Mouse (Mus musculus) spleen, adult 2 months (tissue): ENCODE data around the gene Tmem127. TPM values are rescaled to one million over a fixed set of nuclear protein-coding genes. Genes with fewer than 3 reads are reported as not detected.
A peak's percentile ranks its signal among the peaks of the same experiment; 100 is the strongest.
"Not testable (repeated sequence)": the region's sequence is repeated elsewhere in the genome, so short reads cannot be mapped to it uniquely, and the experiment has no call there.

Experiments used
- DNase-seq, 2 experiments: peaks; one replicate each; pipeline versions ENCODE4 v3.0.0 to v3.0.0-alpha.2; 2012 to 2021; ENCODE audit warnings: low spot score in 2 of 2, low read depth in 1 of 2
- H3K27ac ChIP-seq: fragments of 200-500 bp; 2 replicates; pipeline ENCODE4 v1.5.1; 2012; ENCODE audit warnings: low read length, inconsistent platforms; ENCODE audit not compliant: insufficient read depth
- H3K27me3 ChIP-seq: fragments of 200-500 bp; 2 replicates; pipeline ENCODE4 v1.6.1; 2012; ENCODE audit warnings: mild to moderate bottlenecking, moderate library complexity, low read length, inconsistent platforms; ENCODE audit not compliant: control insufficient read depth, insufficient read depth
- H3K36me3 ChIP-seq: fragments of 200-500 bp; 2 replicates; pipeline ENCODE4 v1.6.1; 2012; ENCODE audit warnings: mild to moderate bottlenecking, low read length, inconsistent platforms; ENCODE audit not compliant: control insufficient read depth, insufficient read depth
- H3K4me1 ChIP-seq: fragments of 200-500 bp; 2 replicates; pipeline ENCODE4 v1.6.1; 2011; ENCODE audit warnings: inconsistent platforms; ENCODE audit not compliant: control insufficient read depth, insufficient read depth, insufficient read length
- H3K4me3 ChIP-seq: fragments of 200-500 bp; 2 replicates; pipeline ENCODE4 v1.5.1; 2011; ENCODE audit warnings: mild to moderate bottlenecking, inconsistent platforms; ENCODE audit not compliant: insufficient read depth, insufficient read length; ENCODE audit errors: extremely low read depth
- CTCF ChIP-seq: fragments of 200-500 bp; IDR thresholded peaks from 2 replicates; pipeline ENCODE4 v1.5.1; 2011; ENCODE audit warnings: mild to moderate bottlenecking, inconsistent platforms; ENCODE audit not compliant: insufficient read depth, insufficient read length, insufficient replicate concordance; ENCODE audit errors: extremely low read depth
- POLR2A ChIP-seq: fragments of 200-500 bp; IDR thresholded peaks from 2 replicates; pipeline ENCODE4 v1.6.1; 2011; ENCODE audit warnings: low read depth, low read length, inconsistent platforms
- WGBS: fragments of 180-500 bp; shearing (Covaris S2); methylation state at CpG from one replicate; pipeline ENCODE4 v1.1.7; 2018; 5-methylcytosine and 5-hydroxymethylcytosine counted together
- polyA plus RNA-seq: library from polyadenylated mRNA; depleted of rRNA; stranded (reverse); fragments of >200 nt; gene quantifications from 2 replicates; pipeline ENCODE4 v1.2.3, GENCODE M21; 2012

Gene Tmem127
- polyA plus RNA-seq, 1 experiment = 59.9 TPM

DNA sequence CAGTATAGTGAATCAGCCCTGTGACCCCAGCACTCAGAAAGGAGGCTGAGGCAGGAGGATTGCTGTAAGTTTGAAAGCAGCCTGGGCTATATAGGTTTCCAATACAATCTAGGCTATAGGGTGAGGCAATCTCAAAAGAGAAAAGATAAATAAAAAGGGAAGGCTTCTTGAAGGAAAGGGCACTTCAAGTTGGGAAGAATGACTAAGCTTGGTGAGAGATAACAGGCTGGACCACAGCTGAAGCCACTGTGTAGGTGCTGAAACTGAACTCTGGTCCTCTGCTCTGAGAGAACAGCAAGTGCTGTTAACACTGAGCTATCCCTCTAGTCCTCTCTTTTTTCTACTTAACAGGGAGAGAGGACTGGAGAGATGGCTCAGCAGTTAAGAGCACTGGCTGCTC lies 14.8 kb downstream of the Tmem127 start:
- TF ChIP-seq POLR2A (no peak), CTCF (no peak)
- no peak overlapping the region for H3K4me3 ChIP-seq
- H3K36me3 ChIP-seq = peaks cover 16% of the 10 kb centered on the region
- H3K4me1 ChIP-seq = no peaks in the 10 kb centered on the region
- no peak for DNase-seq
- no peak overlapping the region for H3K27ac ChIP-seq
- no peaks in the 10 kb centered on the region for H3K27me3 ChIP-seq

DNA sequence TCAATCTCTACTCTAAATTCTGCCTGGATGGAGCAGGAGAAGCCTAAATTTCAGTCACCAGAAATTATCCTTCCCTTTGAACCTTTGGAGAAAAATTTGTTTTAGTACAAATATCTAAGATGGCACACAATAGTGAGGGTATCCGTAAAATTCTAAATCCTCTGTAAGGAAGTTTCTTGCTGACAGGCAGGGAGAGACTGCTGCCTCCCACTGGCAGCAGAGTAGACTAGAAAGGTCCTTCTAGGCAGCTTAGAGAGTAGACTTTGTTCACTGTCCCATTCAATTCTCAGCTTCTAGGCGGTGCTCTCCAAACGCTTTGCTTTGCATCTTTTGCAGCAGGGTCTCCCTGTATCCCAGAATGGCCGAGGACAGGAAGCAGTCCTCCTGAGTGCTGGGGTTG lies 20.1 kb downstream of the Tmem127 start:
- peaks cover 4% of the 10 kb centered on the region; the same call in 1 of the 2 replicates for H3K4me1 ChIP-seq
- DNase-seq = no peak
- H3K27ac ChIP-seq = no peak overlapping the region
- TF ChIP-seq CTCF (no peak), POLR2A (no peak)
- no peaks in the 10 kb centered on the region for H3K36me3 ChIP-seq
- WGBS = 92% methylated on average over 4 of the region's 4 CpGs
- no peak overlapping the region for H3K4me3 ChIP-seq
- H3K27me3 ChIP-seq = no peaks in the 10 kb centered on the region

- H3K4me3 ChIP-seq = peak within 1 kb of the TSS; percentile 77
- no peaks in the 10 kb centered on the region for H3K27me3 ChIP-seq
- peak; percentile 94 to 96 for DNase-seq
- peak within 1 kb of the TSS; percentile 87 for H3K27ac ChIP-seq
- under 1% methylated on average over 49 of the region's 49 CpGs for WGBS
- peaks cover 8% of the 10 kb centered on the region; the same call in 1 of the 2 replicates for H3K4me1 ChIP-seq
- no peaks in the 10 kb centered on the region for H3K36me3 ChIP-seq
- TF ChIP-seq POLR2A (peak; percentile 65), CTCF (no peak)
These were observed 22.0 kb downstream of the Tmem127 start, which contains the start of gene Stard7 for GRCm38 (mm10) chr2:127269491-127270299. TSS of gene Stard7 (plus strand) at chr2:127270218.

- peak; percentile 74 to 84 for DNase-seq
- 1% methylated on average over 73 of the region's 75 CpGs for WGBS
- peak overlapping the region; percentile 87 for H3K27ac ChIP-seq
These were observed 22.8 kb downstream of the Tmem127 start for GRCm38 (mm10) chr2:127270300-127271041.

GRCm38 (mm10) chr2:127271042-127271515 lies 23.4 kb downstream of the Tmem127 start:
- Histone ChIP-seq H3K36me3 (no peaks in the 10 kb centered on the region), H3K27ac (peak overlapping the region; percentile 77), H3K4me1 (peaks cover 8% of the 10 kb centered on the region; the same call in 1 of the 2 replicates), H3K27me3 (no peaks in the 10 kb centered on the region), H3K4me3 (peak overlapping the region; percentile 77)
- TF ChIP-seq POLR2A (no peak), CTCF (no peak)
- DNase-seq = no peak
- 8% methylated on average over 8 of the region's 8 CpGs for WGBS

More at GRCm38 (mm10) chr2:127270300-127271041, 22.8 kb downstream of the Tmem127 start:
- Histone ChIP-seq H3K4me1 (peaks cover 8% of the 10 kb centered on the region; the same call in 1 of the 2 replicates), H3K4me3 (peak overlapping the region; percentile 77), H3K36me3 (no peaks in the 10 kb centered on the region), H3K27me3 (no peaks in the 10 kb centered on the region)
- TF ChIP-seq POLR2A = peak; percentile 12
- TF ChIP-seq CTCF = no peak

GRCm38 (mm10) chr2:127272049-127272448 lies 24.3 kb downstream of the Tmem127 start:
- WGBS = 86% methylated on average over 4 of the region's 4 CpGs
- H3K4me3 ChIP-seq, H3K27ac ChIP-seq, H3K36me3 ChIP-seq, H3K27me3 ChIP-seq, H3K4me1 ChIP-seq, DNase-seq: not testable (repeated sequence)

GRCm38 (mm10) chr2:127272806-127273205 lies 25.1 kb downstream of the Tmem127 start:
- no peaks in the 10 kb centered on the region for H3K27me3 ChIP-seq
- DNase-seq = no peak
- H3K27ac ChIP-seq = 0 out of 2 replicates have a peak overlapping the region, but pooled peaks have one; percentile 33
- no peaks in the 10 kb centered on the region for H3K36me3 ChIP-seq
- 65% methylated on average over 3 of the region's 3 CpGs for WGBS
- no peak overlapping the region for H3K4me3 ChIP-seq
- TF ChIP-seq CTCF (no peak), POLR2A (no peak)
- H3K4me1 ChIP-seq = peaks cover 8% of the 10 kb centered on the region; the same call in 1 of the 2 replicates
